Mouse (Mus musculus) megakaryocyte progenitor cell, adult 5-6 weeks (primary cell): ENCODE measurements around the gene Slc5a2. TPM values are rescaled to one million over a fixed set of nuclear protein-coding genes. Genes with fewer than 3 reads are reported as not detected.

Experiments
- ATAC-seq: replicated peaks from 2 replicates; pipeline ENCODE4 v1.8.0; 2016; ENCODE audit warnings: mild to moderate bottlenecking, moderate TSS enrichment, inconsistent platforms; ENCODE audit not compliant: poor library complexity
- total RNA-seq, 2 experiments: library from RNA; stranded (forward) in 1 of 2; stranded (reverse) in 1 of 2; fragments of 157-497, 149-512 nt in 1 of 2; fragments of 200-1000 nt in 1 of 2; gene quantifications; 2 replicates each; pipeline versions ENCODE4 v1.2.3 to v1.2.4; 2015 to 2017

Gene Slc5a2
- total RNA-seq, 2 experiments from 2014 or later: not detected

- ATAC-seq: 0 out of 2 replicates have a peak, but pooled peaks have one; percentile 12
Measured at GRCm38 (mm10) chr7:128297291-128297616, 31.8 kb downstream of the Slc5a2 start.

GRCm38 (mm10) chr7:128297617-128298480 is 32.4 kb downstream of the Slc5a2 start, which contains the start of gene BC017158:
BC017158 (minus strand) TSS chr7:128298170.
- ATAC-seq: peak; percentile 79

DNA sequence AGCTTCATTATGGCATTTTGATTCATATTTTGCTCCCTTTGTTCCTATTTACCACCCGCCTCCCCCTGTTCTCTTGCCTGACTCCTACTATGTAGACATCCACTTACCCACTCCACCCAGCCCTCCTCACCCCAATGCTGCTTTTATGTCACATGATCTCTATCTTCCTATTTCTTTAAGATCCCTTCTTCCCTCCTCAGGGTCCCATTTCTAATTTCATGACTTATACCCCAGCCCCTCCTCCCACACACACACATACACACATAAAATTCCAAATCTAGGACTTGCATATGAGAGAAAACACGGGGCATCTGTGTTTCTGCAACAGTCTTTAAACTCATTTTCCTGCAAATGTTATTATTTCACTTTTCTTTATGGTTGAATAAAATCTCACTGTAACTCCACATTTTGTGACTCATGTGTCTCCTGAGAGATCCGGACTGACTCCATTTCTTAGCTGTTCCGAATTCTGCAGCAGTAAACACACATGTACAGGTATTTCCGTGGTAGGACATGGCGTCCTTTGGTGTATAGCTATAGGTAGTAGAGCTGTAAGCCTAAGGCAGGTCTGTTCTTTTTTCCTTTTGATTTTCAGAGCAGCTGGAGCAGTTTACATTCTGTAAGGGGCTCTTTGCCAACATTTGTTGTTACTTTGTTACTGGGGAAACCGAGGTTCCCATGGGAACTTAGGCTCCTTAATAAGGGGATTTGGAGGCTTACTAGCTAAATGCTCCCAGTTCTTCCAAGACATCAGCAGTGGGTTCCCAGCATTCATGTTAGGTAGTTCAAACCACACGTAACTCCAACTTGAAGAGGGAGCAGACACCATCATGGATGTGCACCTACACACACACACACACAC is 33.3 kb downstream of the Slc5a2 start:
- peak; percentile 40; the same call in 1 of the 2 replicates for ATAC-seq

- ATAC-seq: no peak
Measured at GRCm38 (mm10) chr7:128300952-128301351, 35.5 kb downstream of the Slc5a2 start.

GRCm38 (mm10) chr7:128302151-128302550 is 36.7 kb downstream of the Slc5a2 start:
- ATAC-seq: no peak

GRCm38 (mm10) chr7:128304198-128304597 is 38.7 kb downstream of the Slc5a2 start:
- ATAC-seq: no peak

DNA sequence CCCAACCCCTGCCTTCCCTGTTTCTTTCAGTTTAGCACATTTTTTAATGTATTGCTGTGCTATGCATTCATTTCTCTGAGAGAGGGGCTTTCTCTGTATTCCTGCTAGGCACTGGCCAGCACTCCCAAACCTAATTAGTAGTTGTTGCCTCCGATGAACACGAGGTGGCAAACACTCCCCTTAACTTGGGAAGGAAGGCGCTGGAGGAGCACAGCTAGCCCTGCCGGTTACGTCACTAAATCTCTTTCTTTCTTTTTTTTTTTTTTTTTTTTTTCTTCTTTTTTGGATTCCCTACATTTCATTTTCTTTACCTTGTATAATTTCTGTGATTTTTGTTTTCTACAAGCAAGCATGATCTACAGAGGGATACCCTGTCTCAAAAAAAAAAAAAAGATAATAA is 39.5 kb downstream of the Slc5a2 start:
- ATAC-seq: peak; percentile 91

- ATAC-seq: no peak
Measured at GRCm38 (mm10) chr7:128307851-128308250, 42.4 kb downstream of the Slc5a2 start.

DNA sequence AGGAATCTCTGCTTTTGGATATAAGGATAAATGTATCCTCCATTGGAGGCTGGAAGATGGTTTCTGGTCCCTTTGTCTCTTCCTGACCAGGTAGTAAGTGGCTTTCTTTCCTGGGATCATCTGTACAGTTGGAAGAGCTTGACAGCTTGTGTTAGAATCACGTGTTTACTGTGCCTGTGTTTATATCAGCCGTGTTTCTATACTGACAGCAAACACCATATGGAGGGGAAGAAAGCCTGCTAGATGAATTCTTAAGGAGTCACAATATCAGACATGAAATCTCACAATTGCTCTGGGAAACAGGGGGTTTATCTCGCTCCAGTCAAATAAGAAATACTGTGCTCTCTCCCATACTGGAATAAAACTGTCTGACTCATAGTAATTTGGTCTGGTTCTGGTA is 43.8 kb downstream of the Slc5a2 start:
- ATAC-seq: no peak

DNA sequence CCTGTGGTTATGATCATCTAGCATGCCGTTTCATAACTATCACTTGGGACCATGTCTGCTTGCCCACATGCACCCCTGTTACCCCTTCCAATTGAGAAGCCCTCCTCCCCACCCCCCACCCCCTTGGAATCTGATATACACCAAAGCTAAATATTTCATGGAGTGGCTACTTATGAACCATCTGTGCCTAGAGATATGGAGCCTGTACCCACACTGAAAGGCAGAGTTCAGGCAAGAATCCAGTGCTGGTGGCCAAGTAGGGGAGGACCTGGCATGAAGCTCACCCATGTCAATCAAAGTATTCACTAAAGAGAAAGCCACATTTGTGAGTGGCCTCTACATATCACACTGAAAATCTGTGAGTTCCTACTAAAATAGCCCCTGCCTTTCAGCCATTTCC is 44.3 kb downstream of the Slc5a2 start:
- ATAC-seq: peak; percentile 57

DNA sequence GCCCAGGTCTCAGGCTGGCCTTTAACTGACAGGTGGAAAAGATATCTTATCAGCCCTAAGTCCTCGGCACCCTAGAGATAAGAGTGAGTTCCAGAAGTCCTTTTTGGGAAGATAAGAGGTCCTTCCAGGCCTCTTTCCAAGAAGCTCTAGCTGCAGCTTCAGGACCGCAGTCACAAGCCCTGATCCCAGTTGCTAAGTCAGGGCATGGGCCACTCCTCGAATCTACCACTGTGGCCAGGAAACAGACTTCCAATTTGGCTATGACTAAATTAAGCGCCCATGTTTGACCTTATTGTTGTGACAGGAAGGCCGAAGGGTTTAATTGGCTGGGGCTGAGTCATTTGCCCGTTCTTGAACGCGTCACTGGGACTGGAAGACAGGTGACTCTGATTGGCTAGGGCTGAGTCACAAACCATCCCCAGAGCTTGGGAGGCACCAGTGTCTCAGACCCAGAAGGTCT is 44.8 kb downstream of the Slc5a2 start:
- peak; percentile 14; the same call in 1 of the 2 replicates for ATAC-seq

DNA sequence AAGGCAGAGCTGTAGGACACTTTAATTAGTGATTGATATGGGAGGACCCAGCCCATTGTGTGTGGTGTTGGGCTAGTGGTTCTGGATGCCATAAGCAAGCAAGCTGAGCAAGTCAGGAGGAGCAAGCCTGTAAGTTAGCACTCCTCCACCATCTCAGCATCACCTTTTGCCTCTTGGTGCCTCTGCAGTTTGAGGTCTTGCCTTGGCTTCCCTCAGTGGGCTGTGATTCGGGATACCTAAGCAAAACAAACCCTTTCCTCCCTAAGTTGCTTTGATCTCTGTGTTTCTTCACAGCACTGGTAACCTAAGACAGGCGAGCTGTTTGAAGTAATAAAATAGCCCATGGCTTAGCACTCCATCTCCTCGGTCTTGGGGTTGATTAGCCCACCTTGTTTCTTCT is 45.8 kb downstream of the Slc5a2 start:
- no peak for ATAC-seq

GRCm38 (mm10) chr7:128311811-128312210 is 46.4 kb downstream of the Slc5a2 start:
- ATAC-seq: no peak

- peak; percentile 44 for ATAC-seq
Measured at GRCm38 (mm10) chr7:128312375-128313059, 47.1 kb downstream of the Slc5a2 start.

- no peak for ATAC-seq
Measured at GRCm38 (mm10) chr7:128313601-128314000, 48.1 kb downstream of the Slc5a2 start.

- no peak for ATAC-seq
Measured at GRCm38 (mm10) chr7:128314491-128314890, 49.0 kb downstream of the Slc5a2 start.

- no peak for ATAC-seq
Measured at GRCm38 (mm10) chr7:128317011-128317410, 51.6 kb downstream of the Slc5a2 start.

- ATAC-seq: no peak
Measured at GRCm38 (mm10) chr7:128319140-128319539, 53.7 kb downstream of the Slc5a2 start.

GRCm38 (mm10) chr7:128320219-128320816 is 54.9 kb downstream of the Slc5a2 start:
- ATAC-seq: 0 out of 2 replicates have a peak, but pooled peaks have one; percentile 20

DNA sequence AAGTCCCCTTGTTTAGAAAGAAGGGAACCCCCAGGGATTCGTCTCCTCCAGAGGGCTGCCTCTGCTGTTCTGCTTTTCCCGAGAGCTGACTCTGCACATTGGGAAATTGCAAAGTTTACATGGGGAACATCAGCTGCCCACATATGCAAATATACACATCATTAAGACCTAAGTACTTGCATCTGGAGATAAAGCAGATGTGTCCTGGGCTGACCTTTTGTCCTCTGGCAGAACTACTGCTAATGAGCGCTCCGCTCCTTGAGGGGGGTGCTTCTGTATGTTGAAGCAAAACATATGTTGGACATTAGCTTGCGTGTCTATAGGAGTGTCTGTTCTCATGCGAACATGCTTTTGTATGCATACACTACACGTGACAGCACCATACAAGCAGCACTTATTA is 55.8 kb downstream of the Slc5a2 start:
- peak; percentile 23; the same call in 1 of the 2 replicates for ATAC-seq
